Mouse (Mus musculus): ENCODE measurements around the gene Slc7a15.
A peak's percentile ranks its signal among the peaks of the same experiment; 100 is the strongest.
"Not testable (repeated sequence)": the region's sequence is repeated elsewhere in the genome, so short reads cannot be mapped to it uniquely, and the experiment has no call there.

Gene Slc7a15

DNA sequence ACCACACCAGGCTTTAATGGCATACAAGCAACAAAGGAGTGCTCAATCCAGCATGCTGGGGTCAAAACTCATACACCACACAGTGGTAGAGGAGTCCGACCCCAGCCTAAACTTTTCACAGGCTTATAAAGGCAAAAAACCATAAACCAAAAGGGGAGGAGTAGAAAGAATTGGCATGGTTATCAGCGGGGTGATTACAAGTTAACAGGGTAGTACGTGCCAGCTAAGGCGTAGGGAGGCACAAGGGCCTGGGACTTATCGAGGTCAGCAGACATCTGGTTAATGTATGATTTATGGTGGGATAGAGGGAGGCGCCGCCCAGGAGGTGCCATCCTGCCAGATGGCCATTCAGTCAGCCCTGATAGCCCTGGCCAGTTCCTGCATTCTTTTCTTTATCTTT, at the start of gene Slc7a15:
TSS of gene Slc7a15 (minus strand) at position 101 of the 400 bp plus-strand sequence.
- not testable (repeated sequence) for DNase-seq (ENCODE audit: low read depth, low spot score)

DNA sequence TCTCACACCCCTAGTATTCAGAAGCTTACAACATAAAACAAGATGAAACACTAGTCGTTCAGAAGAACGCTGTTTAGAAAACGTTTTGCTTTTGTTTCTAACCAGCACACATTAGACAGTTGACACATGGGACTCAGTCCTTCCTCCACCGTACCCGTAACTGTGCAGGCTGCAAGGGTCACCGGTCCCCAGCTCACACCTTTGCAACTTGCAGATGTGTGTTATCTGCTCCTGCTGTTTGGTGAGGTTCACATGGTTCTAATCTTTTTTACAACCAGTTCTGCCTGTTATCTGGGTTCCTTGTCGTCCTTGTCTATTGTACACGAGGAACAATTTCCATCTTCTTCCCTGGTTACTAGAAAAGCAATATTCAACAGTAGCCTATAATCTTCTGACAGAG, 49.3 kb upstream of the Slc7a15 start:
- not testable (repeated sequence) for DNase-seq (ENCODE audit: low read depth, low spot score)

DNA sequence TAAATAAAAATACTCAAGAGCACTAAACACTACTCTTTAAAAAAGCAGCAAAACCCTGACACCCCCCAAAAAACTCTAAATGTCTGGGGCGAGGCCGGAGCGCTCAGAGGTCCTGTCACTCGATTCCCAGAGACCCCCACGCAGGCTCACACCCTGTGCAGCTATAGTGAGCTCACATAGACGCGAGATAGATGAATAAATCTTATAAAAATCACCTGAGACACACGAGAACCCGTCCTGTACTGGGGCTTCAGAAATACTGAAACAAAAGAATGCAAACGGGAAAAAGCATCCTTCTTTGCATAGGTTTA, 42.5 kb upstream of the Slc7a15 start:
- no peak for DNase-seq (ENCODE audit: low read depth, low spot score)

DNA sequence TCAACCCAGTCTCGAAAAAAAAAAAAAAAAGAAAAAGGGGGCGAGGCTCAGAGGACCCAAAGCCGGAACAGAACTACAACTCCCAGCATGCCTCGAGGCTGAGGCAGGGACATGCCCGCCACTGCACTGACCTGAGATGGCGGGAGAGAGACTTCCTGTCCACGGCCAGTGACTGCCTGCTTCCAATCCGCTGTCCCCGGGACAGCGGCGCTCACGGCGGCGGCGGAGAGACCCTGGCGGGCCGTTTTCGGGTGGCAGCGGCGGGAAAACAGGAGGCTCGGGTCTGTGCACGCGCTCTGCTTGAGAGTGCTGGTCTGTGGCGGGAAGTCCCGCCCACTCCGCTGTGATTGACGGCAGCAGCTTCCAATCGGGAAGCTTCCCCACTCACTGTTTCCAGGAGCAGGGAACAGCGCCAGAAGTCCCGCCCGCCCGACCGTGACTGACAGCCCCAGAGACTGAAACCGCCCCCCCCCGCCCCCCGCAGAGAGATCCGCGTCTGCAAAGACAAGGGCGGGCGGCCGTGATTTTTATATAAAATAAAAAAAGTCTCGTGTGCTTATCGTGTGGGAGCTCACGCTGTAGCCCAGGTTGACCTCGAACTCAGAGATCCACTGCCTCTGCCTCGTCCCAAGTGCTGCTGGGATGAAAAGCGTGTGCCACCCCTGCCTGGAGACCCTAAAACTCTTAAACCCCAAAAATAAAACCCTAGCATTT, 42.0 kb upstream of the Slc7a15 start:
- peak; percentile 98 for DNase-seq (ENCODE audit: low read depth, low spot score)

DNA sequence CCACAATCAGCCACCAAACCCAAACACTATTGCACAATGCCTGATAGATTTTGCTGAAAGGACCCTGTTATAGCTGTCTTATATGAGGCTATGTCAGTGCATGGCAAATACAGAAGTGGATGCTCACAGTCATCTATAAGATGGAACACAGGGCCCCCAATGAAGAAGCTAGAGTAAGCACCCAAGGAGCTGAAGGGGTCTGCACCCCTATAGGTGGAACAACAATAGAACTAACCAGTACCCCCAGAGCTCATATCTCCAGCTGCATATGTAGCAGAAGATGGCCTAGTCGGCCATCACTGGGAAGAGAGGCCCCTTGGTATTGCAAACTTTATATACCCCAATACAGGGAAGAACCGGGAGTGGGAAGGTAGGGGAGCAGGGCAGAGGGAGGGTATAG, 41.3 kb upstream of the Slc7a15 start:
- not testable (repeated sequence) for DNase-seq (ENCODE audit: low read depth, low spot score)

DNA sequence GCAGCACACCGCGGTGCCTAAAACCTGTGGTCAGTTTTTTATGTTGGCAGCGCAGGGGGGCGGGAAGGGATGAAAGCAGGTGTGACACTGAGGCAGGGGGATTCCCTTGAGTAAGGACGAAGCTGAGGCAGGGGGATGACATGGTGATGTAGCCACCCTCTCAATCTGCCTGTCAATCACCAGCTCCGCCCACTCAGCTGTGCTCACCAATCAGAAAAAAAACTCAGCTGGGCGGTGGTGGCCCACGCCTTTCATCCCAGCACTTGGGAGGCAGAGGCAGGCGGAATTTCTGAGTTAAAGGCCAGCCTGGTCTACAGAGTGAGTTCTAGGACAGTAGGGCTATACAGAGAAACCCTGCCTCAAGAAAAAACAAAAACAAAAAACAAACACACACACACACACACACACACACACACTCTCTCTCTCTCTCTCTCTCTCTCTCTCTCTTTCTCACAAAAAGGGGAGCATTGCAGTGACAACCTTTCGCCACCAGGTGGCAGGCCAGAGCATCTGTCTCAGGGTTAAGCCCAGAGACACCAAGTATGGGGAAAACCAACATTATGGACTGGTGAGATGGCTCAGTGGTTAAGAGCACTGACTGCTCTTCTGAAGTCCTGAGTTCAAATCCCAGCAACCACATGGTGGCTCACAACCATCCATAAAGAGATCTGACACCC, 39.7 kb upstream of the Slc7a15 start:
- DNase-seq (ENCODE audit: low read depth, low spot score), result peak; percentile 91

DNA sequence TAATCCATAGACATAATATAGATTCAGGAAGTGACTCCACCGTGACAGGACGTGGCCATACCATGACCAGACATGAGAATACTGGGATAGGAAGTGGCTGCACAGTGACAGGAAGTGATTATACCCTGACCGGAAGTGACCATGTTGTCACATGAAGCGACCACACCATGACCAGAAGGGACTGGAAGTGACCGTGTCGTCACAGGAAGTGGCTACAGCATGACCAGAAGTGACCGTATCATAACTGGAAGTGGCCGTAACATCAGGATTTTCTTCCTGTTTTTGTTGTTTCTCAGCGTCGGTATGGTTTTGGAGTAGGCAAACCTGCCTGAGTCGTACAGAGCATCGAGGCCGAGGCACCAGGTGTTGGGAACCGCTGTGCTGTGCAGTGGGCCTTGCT, 38.1 kb upstream of the Slc7a15 start:
- peak; percentile 42 for DNase-seq (ENCODE audit: low read depth, low spot score)

DNA sequence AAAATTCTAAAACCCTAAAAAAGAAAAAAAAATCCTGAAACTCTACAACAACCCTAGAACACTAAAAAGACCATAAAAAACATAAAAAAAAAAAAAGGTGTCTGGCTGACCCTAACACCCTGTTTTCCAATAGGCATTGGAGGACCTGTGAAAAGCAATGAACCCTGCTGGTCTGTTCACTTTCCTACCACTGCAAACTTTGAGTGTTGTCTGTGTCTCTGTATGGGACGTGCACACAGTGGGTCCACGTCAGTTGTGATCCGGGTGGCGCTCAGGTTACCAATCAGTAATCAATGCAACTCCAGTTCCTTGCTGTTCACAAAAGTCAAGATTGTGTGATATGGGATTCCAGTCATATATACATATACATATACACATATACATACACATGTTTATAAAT, 36.7 kb upstream of the Slc7a15 start:
- peak; percentile 37 for DNase-seq (ENCODE audit: low read depth, low spot score)

DNA sequence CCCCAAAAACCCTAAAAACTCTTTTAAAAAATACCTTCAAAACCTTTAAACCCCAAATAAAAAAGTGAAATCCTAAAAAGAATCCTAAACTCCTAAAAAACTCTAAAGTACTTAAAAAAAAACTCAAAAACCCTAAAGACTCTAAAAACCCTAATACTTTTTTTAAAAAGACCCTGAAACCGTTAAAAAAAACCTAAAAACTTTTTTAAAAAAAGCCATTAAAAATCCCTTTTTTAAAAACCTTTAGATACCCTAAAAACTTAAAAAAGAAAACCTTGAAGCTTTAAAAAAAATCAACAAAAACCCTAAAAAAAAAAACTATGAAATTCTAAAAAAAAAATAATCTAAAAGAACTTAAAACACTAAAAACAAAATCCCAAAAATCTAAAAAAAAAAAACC, 35.4 kb upstream of the Slc7a15 start:
- no peak for DNase-seq (ENCODE audit: low read depth, low spot score)

DNA sequence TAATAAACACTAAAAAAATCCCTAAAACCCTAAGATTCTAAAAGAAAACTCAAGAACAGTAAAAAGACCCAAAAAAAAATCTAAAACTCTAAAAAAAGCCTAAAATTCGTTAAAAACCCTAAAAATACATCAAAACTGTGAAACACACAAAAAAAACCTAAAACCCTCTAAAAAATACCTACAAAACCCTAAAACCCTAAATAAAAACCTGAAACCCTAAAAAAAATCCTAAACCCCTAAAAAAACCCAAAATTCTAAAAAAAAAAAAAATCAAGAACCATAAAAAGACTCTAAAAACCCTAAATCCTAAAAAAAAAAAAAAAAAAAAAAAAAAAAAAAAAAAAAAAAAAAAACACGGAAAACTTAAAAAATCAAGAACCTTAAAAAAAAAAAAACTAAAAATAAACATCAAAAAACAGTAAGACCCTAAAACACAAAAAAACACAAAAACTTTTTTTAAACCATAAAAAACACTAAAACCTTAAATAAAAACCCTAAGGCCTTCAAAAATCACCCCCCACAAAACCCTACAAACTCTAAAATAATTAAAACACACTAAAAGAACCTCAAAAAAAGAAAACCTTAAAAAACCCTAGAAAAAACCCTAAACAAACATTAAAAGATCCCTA, 34.0 kb upstream of the Slc7a15 start:
- no peak for DNase-seq (ENCODE audit: low read depth, low spot score)

DNA sequence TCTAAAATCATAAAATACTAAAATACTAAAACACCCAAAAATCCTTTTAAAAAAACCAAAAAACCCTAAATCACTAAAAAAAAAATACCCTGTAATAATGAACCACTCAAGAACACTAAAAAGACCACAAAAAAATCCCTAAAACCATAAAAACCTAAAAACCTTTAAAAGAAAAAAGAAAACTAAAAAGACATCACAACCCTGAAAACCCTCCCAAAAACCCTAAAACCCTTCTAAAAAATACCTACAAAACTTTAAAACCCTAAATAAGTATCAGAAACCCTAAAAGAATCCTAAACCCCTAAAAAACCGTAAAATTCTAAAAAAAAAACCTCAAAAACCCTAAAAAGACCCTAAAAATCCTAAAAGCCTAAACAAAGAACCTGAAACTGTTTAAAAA, 32.8 kb upstream of the Slc7a15 start:
- no peak for DNase-seq (ENCODE audit: low read depth, low spot score)

DNA sequence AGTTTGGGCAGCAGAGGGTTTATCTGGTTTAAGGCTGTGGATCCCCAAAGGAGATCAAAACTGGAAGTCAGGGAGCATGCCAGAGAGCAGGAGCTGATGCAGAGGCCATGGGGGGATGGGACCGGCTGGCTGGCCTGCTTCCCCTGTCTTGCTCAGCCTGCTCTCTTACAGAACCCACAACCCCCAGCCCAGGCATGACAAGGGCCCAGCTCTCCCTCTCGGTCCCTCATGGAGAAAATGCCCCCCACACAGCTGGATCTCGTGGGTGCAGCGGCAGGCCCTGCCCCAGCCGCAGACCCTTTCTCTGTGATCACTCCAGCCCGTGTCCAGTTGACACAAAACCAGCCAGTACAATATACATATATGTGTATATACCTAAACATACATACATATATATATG, 30.7 kb upstream of the Slc7a15 start:
- no peak for DNase-seq (ENCODE audit: low read depth, low spot score)

DNA sequence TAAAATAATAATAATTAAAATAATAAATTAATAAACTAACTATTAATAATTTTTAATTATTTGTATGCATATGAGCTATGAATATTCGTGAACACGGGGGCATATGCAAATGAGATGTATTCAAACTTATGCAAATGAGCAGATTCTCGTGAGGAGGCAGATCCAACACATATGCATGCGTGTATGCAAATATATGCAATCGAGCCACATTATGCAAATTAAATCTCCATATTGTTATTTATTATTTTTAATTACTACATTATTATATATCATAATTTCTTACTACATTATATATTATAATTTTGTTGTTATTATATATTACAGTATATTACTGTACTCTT, 21.8 kb upstream of the Slc7a15 start:
- no peak for DNase-seq (ENCODE audit: low read depth, low spot score)

DNA sequence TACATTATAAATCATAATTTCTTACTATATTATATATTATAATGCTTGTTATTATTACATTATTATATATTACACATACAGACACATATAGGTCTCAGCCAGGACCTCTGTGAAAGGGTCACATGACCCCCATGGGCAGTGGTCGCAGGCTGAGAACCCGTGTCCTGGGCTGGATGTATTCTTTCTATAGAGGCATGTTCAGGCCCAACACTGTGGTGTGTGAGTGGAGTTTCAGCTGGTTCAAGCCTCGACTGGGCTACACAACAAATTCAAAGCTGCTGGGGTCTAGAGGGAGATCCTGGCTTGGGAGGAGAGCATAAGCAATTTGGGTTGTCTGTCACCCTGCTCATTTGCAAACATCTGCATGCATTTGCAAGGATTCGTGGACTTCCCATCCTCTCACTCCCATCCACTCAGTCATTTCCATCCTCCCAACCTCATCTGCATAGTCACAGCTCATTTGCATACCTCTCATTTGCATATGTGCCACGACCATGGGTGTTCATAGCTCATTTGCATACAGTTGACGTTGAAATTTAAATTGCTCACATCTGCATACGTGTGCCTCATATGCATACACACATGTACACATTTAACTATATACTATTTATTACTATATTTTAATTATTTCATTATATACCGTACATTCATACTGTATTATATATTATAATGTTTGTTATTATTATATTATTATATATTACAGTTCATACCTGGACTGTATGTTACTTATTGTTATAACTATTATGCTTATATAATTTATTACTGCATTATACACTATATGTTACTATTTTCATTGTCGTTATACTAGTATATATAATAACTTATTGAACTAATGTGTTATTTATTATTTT, 21.2 kb upstream of the Slc7a15 start:
- DNase-seq (ENCODE audit: low read depth, low spot score), result peak; percentile 38

DNA sequence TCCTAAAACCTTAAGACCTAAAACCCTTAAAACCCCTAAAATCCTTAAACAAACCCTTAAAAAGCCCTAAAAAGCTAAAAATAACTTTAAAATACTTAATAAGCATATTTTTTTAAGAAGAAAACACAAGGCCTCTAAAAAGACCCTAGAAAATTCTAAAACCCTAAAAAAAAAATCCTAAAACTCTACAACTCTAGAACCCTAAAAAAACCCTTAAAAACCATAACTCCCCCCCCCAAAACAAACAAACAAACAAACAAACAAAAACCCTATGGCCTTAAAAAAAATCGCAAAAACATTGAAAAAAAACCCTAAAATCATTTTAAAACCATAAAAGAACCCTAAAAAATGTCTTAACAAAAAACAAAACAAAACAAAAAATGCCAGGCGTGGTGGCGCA, 19.4 kb upstream of the Slc7a15 start:
- no peak for DNase-seq (ENCODE audit: low read depth, low spot score)

DNA sequence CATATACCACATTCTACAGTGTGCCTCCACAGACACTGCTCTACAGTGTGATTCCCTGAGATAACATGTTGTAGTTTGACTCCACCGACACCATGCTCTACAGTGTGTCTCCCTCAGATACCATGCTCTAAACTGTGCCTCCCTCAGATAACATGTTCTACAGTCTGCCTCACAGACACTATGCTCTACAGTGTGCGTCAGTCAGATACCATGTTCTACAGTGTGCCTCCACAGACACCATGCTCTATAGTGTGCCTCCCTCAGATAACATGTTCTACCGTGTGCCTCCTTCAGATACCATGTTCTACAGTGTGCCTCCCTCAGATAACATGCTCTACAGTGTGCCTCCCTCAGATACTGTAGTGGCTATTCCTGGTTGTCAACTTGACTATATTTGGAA, 10.2 kb upstream of the Slc7a15 start:
- DNase-seq (ENCODE audit: low read depth, low spot score), result no peak

DNA sequence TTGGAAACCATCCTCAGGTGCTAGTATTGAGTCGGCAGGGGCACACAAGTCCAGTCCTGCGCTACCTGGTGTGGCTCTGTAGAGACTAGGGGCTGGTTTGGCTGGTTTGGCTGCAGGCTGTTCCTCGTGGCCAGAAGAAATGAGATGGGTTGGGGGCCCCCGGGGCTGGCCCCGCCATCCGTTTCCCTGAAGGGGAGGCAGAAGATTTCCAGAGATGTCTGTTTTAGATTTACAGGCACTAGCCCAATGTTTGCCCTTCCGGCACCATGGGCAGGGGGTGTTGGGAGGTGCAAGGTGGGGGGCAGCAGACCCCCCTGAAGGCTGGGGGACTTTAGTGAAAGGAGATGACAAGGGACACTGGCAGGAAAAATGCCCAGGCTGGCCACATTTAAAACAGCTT, 3.3 kb downstream of the Slc7a15 start:
- no peak for DNase-seq (ENCODE audit: low read depth, low spot score)

DNA sequence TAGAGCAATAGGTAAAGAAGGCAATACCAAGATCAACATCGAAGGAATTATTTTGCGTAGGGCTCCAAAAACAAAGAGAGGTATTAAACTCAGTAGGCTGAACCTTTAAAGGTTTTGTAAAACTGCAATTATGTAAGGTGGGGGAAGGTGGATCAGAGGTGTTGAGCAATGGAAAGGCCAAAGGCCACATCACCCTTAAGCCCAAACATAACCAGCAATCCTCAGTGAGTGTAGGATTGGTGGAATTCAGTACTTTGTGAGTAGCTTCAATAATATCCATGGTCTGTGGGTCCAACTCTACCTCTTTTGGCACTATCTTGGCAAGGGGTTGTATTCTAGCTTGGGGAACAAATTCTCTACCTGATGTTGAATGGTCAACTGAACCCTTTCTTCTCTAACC, 7.5 kb downstream of the Slc7a15 start:
- not testable (repeated sequence) for DNase-seq (ENCODE audit: low read depth, low spot score)

DNA sequence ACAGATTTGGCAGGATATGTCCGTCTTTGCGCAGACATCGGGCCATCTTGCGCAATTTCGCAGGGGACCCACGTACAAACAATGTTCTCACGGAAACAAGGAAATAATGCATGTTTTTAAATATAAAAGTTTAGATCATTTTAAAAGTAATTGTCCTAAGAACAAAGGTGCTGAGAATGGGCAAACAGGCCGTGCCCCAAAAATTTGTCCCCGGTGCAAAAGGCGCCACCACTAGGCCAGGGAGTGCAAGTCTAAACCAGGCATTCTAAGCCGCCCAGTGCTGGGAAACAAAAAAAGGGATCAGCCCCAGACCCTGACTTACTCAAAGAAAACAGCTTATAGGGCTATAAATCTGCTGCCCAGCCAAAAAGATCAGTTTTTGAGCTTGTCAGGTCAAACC, 25.5 kb downstream of the Slc7a15 start:
- DNase-seq (ENCODE audit: low read depth, low spot score), result no peak

DNA sequence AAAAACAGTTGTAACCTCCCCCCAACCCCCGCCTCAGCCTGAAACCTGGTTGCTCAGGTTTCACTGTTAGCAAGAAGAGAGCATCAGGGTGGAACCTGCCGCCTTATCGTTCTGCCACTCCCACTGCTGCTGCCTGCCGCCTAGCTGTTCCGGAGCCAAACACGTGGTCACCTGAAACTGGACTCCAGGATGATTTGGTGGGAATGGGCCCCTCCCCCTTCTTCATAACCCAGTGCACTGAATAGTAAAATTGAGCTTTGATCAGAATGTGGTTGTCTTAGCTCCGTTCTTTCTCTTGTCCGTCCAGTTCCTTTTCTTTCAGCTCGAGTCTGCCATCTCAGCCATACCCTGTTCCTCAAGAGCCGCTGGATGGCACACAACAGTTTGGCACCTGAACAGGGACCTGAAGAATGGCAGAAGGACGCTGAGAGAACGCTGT, 26.9 kb downstream of the Slc7a15 start:
- DNase-seq (ENCODE audit: low read depth, low spot score), result not testable (repeated sequence)

DNA sequence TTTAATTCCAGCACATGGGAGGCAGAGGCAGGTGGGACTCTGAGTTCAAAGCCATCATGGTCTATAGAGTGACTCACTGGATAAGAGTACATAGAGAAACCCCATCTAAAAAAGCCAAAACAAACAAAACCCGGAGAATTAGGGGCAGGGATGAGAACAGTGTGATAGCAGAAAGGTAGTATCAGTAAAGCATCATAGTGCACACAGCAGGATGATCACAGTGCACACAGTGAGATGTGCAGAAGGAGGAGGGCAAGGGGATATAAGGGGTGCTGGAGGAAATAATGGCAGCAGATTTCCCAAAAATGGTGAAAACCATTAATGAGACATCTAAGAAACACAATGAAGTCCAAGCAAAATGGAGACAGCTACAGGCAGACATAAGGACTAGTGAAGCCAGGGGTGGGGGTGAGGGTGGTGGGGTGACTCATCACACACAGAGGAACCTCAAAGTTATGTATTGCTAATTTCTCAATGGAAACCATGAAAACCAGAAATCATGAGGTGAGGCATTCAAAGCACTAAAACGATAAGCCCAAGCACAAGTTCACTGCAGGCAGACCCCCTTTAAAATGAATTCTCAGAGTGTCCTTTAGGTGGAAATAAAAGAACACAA, 27.5 kb downstream of the Slc7a15 start:
- DNase-seq (ENCODE audit: low read depth, low spot score), result not testable (repeated sequence)

DNA sequence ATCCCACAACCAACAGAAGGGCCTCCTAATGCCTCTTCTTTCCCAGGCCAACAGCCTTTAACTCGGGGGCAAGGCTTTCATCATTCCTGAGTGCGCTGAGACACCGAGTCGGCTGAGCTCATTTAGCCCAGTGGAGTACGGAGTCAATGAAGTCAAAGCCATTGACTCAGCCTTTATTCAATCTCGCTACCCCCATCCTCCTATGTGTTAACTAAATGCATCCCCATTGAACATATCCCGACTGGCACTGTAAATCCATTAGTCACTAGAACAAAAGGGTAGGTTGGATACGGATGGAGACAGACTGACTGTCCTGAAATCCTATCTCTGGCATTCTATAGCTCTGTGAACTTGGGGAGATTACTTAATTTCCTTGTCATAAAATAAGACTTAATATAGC, 36.7 kb downstream of the Slc7a15 start:
- not testable (repeated sequence) for DNase-seq (ENCODE audit: low read depth, low spot score)
